Mouse (Mus musculus): ENCODE measurements at regions not wholly inside any gene's neighbourhood (a gene's known extent, or its start where the extent isn't known, plus 50 kb on each side); places are given as distances from the start of the nearest gene placed in this dataset.

GRCm38 (mm10) chr6:101484526-101485287, 107.0 kb upstream of the Pdzrn3 start:
- CTCF ChIA-PET, result no interaction called here

GRCm38 (mm10) chr6:101482635-101483465, 105.2 kb upstream of the Pdzrn3 start:
- CTCF ChIA-PET, result interaction anchor here (0.6 kb wide), 1 partner anchor 13 kb away, joined by 6 read pairs; no protein-coding TSS in a partner anchor

GRCm38 (mm10) chr6:101473956-101474355, 96.3 kb upstream of the Pdzrn3 start:
- CTCF ChIA-PET, result no interaction called here

DNA sequence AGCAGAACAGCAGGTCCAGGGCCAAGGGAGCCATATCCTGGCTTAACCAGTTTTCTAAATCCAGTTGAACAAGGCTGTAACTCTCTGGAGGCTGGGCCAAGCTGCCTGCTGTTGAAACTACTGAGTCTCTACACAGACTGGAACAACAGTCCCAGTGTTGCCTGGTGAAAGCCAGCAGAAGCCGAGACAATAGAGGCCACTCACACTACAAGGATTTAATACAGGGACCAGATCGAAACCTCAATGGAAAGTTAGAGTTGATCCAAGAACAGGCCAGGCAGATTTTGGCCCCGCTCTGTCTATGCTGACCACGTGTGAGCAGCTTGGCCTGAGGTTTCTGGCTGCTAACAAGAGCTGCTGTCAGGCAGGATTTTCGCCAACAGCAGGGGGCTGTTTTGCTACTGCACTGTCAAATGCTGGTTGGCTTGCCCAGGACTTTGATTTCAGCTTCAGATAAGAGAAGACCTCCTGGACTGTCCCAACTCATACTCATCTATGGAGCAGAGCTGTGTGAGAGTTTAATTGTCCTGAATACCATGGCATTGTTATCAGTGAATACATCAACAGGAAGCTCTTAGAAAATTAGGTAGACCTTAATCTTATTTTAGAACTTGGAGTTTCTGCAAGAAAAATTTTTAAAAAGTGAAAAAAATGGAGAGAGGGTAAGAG, 95.7 kb upstream of the Pdzrn3 start:
- CTCF ChIA-PET, result no interaction called here

GRCm38 (mm10) chr6:101464910-101465309, 87.2 kb upstream of the Pdzrn3 start:
- CTCF ChIA-PET, result no interaction called here

DNA sequence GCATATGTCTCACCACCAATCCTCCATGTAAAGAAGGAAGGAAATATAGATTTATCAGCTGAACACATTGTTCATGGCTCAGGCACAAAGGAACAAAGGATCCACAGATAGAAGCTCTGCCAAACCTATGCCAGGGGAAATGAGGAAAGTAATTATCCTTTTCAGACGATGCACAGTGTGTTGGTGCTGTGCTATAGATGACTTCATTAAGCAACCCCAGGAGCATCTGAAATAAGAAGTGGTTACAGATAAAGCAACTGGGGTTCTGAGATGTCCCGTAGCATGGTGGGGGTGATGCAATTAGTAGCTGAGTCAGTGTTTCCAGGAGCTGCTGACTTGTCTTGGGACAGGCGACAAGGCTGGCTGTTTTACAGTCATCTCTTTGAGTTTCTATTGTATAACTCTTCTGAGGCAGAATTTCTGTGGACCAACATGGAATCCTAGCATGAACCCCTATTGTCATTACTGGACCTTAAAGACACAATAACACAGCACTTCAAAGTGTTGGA, 86.2 kb upstream of the Pdzrn3 start:
- CTCF ChIA-PET, result no interaction called here

DNA sequence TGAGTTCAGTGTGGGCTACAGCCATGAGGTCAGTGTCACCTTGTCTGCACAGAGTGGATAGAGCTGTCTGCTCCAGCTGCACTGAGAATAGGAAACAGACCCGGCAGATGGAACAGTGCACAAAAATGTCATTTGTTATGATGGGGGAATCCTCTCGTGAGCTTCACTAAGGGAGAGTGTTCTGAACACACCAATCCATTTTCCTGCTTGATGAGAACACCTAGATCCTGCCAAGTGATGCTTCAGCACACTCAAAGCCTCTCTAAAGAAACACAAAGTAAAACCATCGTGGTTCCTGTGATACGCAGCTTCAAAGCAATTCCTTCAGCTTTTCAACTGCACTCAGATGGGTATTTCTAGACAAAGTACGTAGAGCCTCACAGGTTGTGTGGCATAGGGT, 69.0 kb upstream of the Pdzrn3 start:
- CTCF ChIA-PET, result no interaction called here

DNA sequence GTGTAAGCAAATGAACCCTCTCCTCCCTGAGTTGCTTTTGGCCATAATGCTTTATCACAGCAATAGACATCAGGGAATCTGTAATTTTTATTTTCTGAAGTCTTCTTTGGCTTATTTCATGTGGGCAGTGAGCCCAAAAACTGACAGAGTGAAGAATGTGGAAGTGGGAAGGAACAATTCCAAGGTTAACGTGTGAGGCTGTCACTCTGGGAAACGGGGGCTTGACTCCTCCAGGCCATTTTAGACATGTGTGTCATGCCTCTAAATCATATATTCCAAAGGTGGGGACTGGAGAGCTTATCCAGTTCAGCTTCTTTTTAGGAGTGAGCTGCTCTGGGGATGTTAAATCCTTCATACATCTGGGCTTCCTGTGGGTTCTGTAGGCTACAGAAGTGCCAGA, 68.6 kb upstream of the Pdzrn3 start:
- CTCF ChIA-PET, result no interaction called here

GRCm38 (mm10) chr6:101432769-101433168, 55.1 kb upstream of the Pdzrn3 start:
- CTCF ChIA-PET, result interaction anchor here (0.5 kb wide), 1 partner anchor 21 kb away, joined by 4 read pairs; no protein-coding TSS in a partner anchor

DNA sequence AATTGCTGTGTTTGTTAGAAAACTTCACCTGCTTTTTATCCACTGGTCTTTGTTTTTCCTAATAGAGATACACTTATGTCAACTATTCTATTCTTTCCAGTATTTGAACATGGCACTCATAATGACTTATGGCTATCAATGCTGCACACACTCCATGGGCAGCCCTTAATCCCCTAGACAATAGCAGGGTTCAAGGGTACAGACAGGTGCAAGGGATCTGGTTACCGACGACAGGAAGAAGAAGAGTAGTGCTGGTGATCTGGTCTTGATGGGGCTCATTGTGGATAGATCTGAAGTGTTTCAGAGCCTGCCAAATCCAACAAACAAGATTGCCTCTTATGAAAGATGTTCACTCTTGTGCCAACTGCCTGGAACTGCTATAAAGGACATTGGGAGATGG, 51.9 kb upstream of the Pdzrn3 start:
- CTCF ChIA-PET, result no interaction called here
